ENCODE assay signal across 8 mouse cellular contexts in genomic region chr11:118355205-118355604, GRCm38 (mm10). TPM values are rescaled to one million over a fixed set of nuclear protein-coding genes. Genes with fewer than 3 reads are reported as not detected.
DNase-seq lines count a peak whose midpoint lies in the region; ATAC-seq and TF ChIP-seq lines count a peak whose summit lies in the region.

No protein-coding gene starts in this region.

- peak overlapping the region; percentile 90 for H3K9ac ChIP-seq in forebrain, embryonic 15.5 days (replicated peaks)
- peak overlapping the region; percentile 68 for H3K9ac ChIP-seq in liver, postnatal 0 days (replicated peaks)
- H3K9ac ChIP-seq in neural tube, embryonic 14.5 days (replicated peaks; ENCODE audit: low read depth, low read length): peak overlapping the region; percentile 95

- no peaks in the 10 kb centered on the region for H3K9me3 ChIP-seq in forebrain, embryonic 15.5 days
- H3K9me3 ChIP-seq in liver, postnatal 0 days (ENCODE audit: low read length): no peaks in the 10 kb centered on the region
- no peaks in the 10 kb centered on the region for H3K9me3 ChIP-seq in neural tube, embryonic 14.5 days (ENCODE audit: control insufficient read depth, low read length)

- TF ChIP-seq CTCF in liver, postnatal 0 days (IDR thresholded peaks at IDR 0.05; ENCODE audit: low read depth): peak; percentile 69
- TF ChIP-seq CTCF in testis, adult 2 months (IDR thresholded peaks at IDR 0.05; ENCODE audit: control insufficient read depth, insufficient read depth, insufficient replicate concordance, low read depth, low read length): no peak; the same call in 1 of the 2 replicates

- intact Hi-C loops in heart, postnatal 14 days (cut with DNase I): loop anchor here (2.0 kb wide), 1 partner anchor 36 kb away; no protein-coding TSS in a partner anchor

- TF ChIP-seq POLR2A in testis, adult 2 months (IDR thresholded peaks at IDR 0.05; ENCODE audit: control insufficient read depth, low read depth, low read length): peak; percentile 73

- WGBS in forebrain, embryonic 15.5 days: under 1% methylated on average over 43 of the region's 43 CpGs
- 1% methylated on average over 20 of the region's 43 CpGs for WGBS in liver, postnatal 0 days (ENCODE audit: insufficient replicate concordance)
- 1% methylated on average over 28 of the region's 43 CpGs for WGBS in neural tube, embryonic 14.5 days

- no peak for TF ChIP-seq EP300 in liver, postnatal 0 days (IDR thresholded peaks at IDR 0.05; ENCODE audit: low read depth)

- peak; percentile 82 to 83 for DNase-seq in CD8-positive naive resting alpha-beta T cell, adult 2 months (ENCODE audit: low read depth in 2 of 2, low spot score in 2 of 2)
- peak; percentile 5 for DNase-seq in c-Kit-positive CD71-positive TER-119-positive erythroid progenitor cells, embryonic 14.5 days (ENCODE audit: low spot score)
- DNase-seq in heart, postnatal 14 days: peak; percentile 94 to 95
- DNase-seq in layer of hippocampus, adult 11-12 months (ENCODE audit: low spot score): peak; percentile 89
- DNase-seq in liver, postnatal 0 days: peak; percentile 77

- ATAC-seq in forebrain, embryonic 15.5 days (replicated peaks): peak; percentile 97
- peak; percentile 84 for ATAC-seq in liver, postnatal 0 days
- peak; percentile 93 for ATAC-seq in neural tube, embryonic 14.5 days (ENCODE audit: low read depth)

- H3K4me2 ChIP-seq in forebrain, embryonic 15.5 days (replicated peaks): peak overlapping the region; percentile 86
- H3K4me2 ChIP-seq in liver, postnatal 0 days (ENCODE audit: low read depth, low read length): peak overlapping the region; percentile 84
- H3K4me2 ChIP-seq in neural tube, embryonic 14.5 days (ENCODE audit: low read depth, low read length): peak overlapping the region; percentile 80

- no peaks in the 10 kb centered on the region for H3K36me3 ChIP-seq in forebrain, embryonic 15.5 days
- no peaks in the 10 kb centered on the region for H3K36me3 ChIP-seq in liver, postnatal 0 days (replicated peaks; ENCODE audit: insufficient read depth, low read length)
- H3K36me3 ChIP-seq in neural tube, embryonic 14.5 days (ENCODE audit: control insufficient read depth, insufficient read depth, low read length): no peaks in the 10 kb centered on the region
- no peaks in the 10 kb centered on the region for H3K36me3 ChIP-seq in testis, adult 2 months (ENCODE audit: control insufficient read depth, insufficient read depth, low read length)

- H3K27me3 ChIP-seq in forebrain, embryonic 15.5 days: no peaks in the 10 kb centered on the region
- H3K27me3 ChIP-seq in liver, postnatal 0 days (ENCODE audit: insufficient read depth, low read length): peaks cover 26% of the 10 kb centered on the region
- H3K27me3 ChIP-seq in neural tube, embryonic 14.5 days (ENCODE audit: control insufficient read depth, insufficient read depth, low read length): no peaks in the 10 kb centered on the region; the same call in 1 of the 2 replicates
- no peaks in the 10 kb centered on the region for H3K27me3 ChIP-seq in testis, adult 2 months (ENCODE audit: control insufficient read depth, insufficient read depth, low read length)

- peak overlapping the region; percentile 88 for H3K4me3 ChIP-seq in forebrain, embryonic 15.5 days
- peak overlapping the region; percentile 63 for H3K4me3 ChIP-seq in liver, postnatal 0 days (ENCODE audit: low read depth, low read length)
- peak overlapping the region; percentile 80 for H3K4me3 ChIP-seq in neural tube, embryonic 14.5 days (ENCODE audit: low read depth, low read length)
- peak overlapping the region; percentile 69 for H3K4me3 ChIP-seq in testis, adult 2 months (ENCODE audit: control insufficient read depth, low read depth, low read length)

- H3K27ac ChIP-seq in forebrain, embryonic 15.5 days (replicated peaks): peak overlapping the region; percentile 94
- H3K27ac ChIP-seq in liver, postnatal 0 days (ENCODE audit: low read depth): 0 out of 2 replicates have a peak overlapping the region, but pooled peaks have one; percentile 4
- peak overlapping the region; percentile 90 for H3K27ac ChIP-seq in neural tube, embryonic 14.5 days (ENCODE audit: low read depth, low read length)
- peak overlapping the region; percentile 76 for H3K27ac ChIP-seq in testis, adult 2 months (ENCODE audit: control insufficient read depth, insufficient read depth, low read depth, low read length)

- H3K4me1 ChIP-seq in forebrain, embryonic 15.5 days: peaks cover 40% of the 10 kb centered on the region
- H3K4me1 ChIP-seq in liver, postnatal 0 days (ENCODE audit: insufficient read depth): peaks cover 15% of the 10 kb centered on the region
- peaks cover 14% of the 10 kb centered on the region for H3K4me1 ChIP-seq in neural tube, embryonic 14.5 days (ENCODE audit: control insufficient read depth, insufficient read depth, low read length)
- H3K4me1 ChIP-seq in testis, adult 2 months (ENCODE audit: control insufficient read depth, insufficient read depth, low read length): peaks cover 8% of the 10 kb centered on the region

RNA-seq across cellular contexts. Expression of gene Timp2, which starts 0.3 kb away (rescaled TPM):
- 69.4 and 75.2 TPM in 2 replicates for polyA plus RNA-seq in forebrain, embryonic 15.5 days (2015; fragmentation: Nextera tagmentation; extraction: Ambion mirVana)
- 100 to 1,000 TPM; 150 to 168 TPM for total RNA-seq in heart, postnatal 14 days (2021)
- polyA plus RNA-seq in liver, postnatal 0 days (2015; fragmentation: Nextera tagmentation; extraction: Ambion mirVana): 8.4 TPM in 2 replicates
- 91.4 and 94.6 TPM in 2 replicates for polyA plus RNA-seq in neural tube, embryonic 14.5 days (2014; fragmentation: Nextera tagmentation; extraction: Ambion mirVana)
- 81.7 and 94.1 TPM in 2 replicates for polyA plus RNA-seq in testis, adult 2 months (2012; rRNA removed)

RNA-seq across cellular contexts. Expression of gene Cep295nl, which starts 12.9 kb away (rescaled TPM):
- 0.09 TPM in 1 of 2 replicates, not detected in the other for polyA plus RNA-seq in forebrain, embryonic 15.5 days (2015; fragmentation: Nextera tagmentation; extraction: Ambion mirVana)
- 1 to 10 TPM in 1 of 2 experiments, under 1 TPM in 1; 1.00 to 2.0 TPM for total RNA-seq in heart, postnatal 14 days (2021)
- 0.05 TPM in 1 of 2 replicates, not detected in the other for polyA plus RNA-seq in liver, postnatal 0 days (2015; fragmentation: Nextera tagmentation; extraction: Ambion mirVana)
- 0.31 TPM in 1 of 2 replicates, not detected in the other for polyA plus RNA-seq in neural tube, embryonic 14.5 days (2014; fragmentation: Nextera tagmentation; extraction: Ambion mirVana)
- polyA plus RNA-seq in testis, adult 2 months (2012; rRNA removed): 274 and 283 TPM in 2 replicates

RNA-seq across cellular contexts. Expression of gene Lgals3bp, which starts 46.7 kb away (rescaled TPM):
- polyA plus RNA-seq in forebrain, embryonic 15.5 days (2015; fragmentation: Nextera tagmentation; extraction: Ambion mirVana): 2.6 TPM in 2 replicates
- 10 to 100 TPM; 21.2 to 24.1 TPM for total RNA-seq in heart, postnatal 14 days (2021)
- polyA plus RNA-seq in liver, postnatal 0 days (2015; fragmentation: Nextera tagmentation; extraction: Ambion mirVana): 68.3 and 74.1 TPM in 2 replicates
- polyA plus RNA-seq in neural tube, embryonic 14.5 days (2014; fragmentation: Nextera tagmentation; extraction: Ambion mirVana): 1.9 and 4.0 TPM in 2 replicates
- 22.7 and 23.3 TPM in 2 replicates for polyA plus RNA-seq in testis, adult 2 months (2012; rRNA removed)

Comparison
In these comparisons a context has a peak if more than half of its experiments do, and no peak if none do; other contexts are left out.
1. Peak in every context shown above with its lines: DNase-seq, ATAC-seq, H3K4me3 ChIP-seq and H3K27ac ChIP-seq.
2. DNase-seq: peak in every context shown above with its lines; median percentile 94 in heart, postnatal 14 days; 89 in layer of hippocampus, adult 11-12 months; 82 in CD8-positive naive resting alpha-beta T cell, adult 2 months; 77 in liver, postnatal 0 days; 5 in c-Kit-positive CD71-positive TER-119-positive erythroid progenitor cells, embryonic 14.5 days.
3. H3K27ac ChIP-seq: peak in every context shown above with its lines; median percentile 94 in forebrain, embryonic 15.5 days; 90 in neural tube, embryonic 14.5 days; 76 in testis, adult 2 months; 4 in liver, postnatal 0 days.
4. RNA of gene Cep295nl, which starts 12.9 kb away (polyA plus RNA-seq): 274 to 283 TPM in testis, adult 2 months; 0.31 TPM in neural tube, embryonic 14.5 days, 0.09 TPM in forebrain, embryonic 15.5 days and 0.05 TPM in liver, postnatal 0 days; every median in the first group is over 100 times any median in the second.